Mouse (Mus musculus) heart, adult 9 months (tissue): ENCODE results near the gene Traf3ip1.
A peak's percentile ranks its signal among the peaks of the same experiment; 100 is the strongest.

Source experiments
- DNase-seq, 2 experiments: peaks; one replicate each; pipeline ENCODE4 v3.0.0; 2022; ENCODE audit warnings: low spot score in 2 of 2

The Traf3ip1 gene

DNA sequence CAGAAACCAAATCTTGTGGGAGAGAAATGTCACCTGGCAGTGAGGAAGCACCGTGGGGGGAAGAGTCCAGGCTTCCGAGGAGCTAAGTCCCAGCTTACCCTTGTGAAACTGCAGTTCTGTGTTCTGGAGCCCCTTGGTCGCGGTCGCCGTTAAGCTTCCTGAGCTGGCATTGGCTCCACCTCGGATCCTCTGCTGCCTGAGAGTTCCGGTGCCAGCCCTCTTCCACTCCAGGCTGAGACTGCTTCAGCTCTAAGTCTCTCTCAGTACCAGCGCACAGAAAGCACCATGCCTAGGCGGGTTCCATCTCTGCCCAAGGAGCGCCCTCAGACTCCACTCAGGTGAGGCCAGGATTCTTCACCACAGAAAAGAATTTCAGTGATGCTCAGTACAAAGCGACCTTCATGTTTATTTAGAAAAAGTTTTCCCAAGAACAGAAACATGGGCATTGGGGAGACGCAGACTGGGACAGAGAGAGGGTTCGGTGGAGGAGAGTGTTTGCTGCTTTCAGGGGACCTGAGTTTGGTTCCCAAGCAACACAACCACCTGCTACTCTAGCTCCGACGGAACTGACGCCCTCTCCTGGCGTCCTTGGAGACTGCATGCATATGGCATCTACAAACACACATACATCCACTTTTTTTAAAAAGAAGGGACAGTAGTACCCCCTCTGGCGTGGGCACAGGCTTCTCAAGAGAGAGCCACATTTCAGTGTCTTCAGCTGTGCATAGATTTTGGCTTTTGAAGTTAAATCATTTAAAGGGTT is 39.7 kb downstream of the Traf3ip1 start:
- DNase-seq, result no peak

DNA sequence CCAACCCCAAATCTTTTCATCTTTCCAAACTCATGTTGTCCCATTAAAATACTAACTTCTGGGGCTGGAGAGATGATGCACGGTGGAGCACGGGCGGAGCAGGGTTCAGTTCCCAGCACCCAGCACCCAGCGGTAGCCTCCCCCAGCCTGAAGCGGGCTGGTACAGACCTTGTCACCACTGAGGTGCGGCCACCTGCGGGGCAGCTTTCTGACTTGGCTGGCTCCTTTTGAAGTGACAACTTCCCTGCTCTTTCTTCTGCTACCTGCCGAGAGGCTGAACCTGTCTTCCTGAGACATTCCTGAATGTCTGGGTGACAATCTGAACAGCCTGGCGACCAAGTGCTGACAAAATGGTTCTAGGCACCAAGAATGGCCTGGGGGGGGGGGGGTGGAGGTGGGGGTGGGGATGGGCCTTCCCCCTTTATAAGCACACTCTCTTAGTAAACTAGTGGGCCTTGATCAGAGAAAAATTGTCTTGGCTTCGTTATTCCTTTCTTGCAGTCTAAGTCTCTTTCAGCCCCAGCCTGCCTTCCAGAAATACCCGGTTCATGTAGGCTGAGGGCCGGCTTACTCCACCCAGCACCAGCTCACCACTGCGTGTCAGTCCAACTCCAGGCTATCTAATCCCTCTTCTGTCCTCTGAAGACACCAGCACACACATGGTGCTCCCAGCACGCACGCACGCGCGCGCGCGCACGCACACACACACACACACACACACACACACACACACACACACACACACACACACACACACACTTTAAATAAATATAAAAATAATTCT is 43.5 kb downstream of the Traf3ip1 start:
- DNase-seq, result no peak

DNA sequence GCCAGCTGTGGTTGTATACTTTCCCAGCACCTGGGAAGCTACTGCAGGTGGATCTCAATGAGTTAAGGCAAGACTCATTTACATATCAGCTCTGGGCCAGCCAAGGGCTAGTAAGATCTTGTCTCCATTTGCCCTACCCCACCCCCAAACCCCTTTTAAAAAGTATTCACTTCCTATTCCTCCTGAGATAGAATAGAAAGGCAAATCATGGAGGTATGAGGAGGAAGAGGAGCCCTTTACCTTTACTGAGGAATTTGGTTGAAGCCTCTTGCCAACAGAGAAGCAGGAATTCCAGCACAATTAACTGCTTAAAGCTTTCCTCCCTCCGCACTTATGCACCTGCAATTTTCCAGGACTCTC is 44.1 kb downstream of the Traf3ip1 start:
- no peak for DNase-seq

DNA sequence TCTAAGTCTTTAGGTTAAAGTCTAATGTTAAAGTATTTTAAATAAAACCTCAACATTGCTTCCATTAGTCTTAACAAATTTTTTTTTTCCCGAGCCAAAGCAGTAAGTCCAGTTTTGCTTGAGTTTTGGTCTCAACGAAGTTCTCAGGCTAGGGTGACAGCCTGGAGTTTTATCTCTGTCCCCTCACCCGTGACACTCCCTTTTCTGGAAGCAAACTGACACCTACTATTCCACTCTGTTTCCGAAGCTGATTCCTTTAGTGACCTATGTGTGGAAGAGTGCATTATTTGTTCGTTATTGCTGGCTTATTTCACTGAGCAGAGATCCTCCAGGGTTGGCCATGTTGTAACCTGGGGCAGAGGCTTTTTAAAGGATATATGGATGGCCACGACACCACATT is 44.8 kb downstream of the Traf3ip1 start:
- no peak for DNase-seq

DNA sequence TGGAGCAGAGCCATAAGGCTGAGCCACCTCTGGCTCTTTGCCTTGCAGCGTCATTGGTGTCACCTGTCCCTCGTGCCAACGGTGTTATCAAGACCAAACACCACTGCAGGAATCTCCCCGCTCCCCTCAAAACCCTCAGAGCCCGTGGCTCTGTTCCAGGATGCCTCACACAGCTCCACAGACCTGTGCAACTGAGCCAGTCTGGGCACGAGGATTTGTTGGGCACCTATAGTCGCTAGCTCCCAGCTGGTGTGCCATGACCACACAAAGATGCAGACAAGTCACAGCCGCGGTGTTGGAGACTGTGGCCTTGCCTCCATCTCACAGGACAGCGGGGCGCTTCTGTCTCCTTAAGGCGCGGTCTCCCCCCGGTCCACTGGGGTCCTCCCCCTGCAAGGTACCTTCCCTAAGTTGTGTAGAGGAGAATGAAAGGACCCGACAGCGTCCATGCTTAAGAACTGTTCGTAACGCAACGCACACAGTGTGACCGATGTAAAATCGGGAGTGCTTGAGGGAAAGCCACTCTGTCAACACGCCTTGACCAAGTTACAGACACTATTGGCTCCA is 45.3 kb downstream of the Traf3ip1 start:
- DNase-seq, result no peak

DNA sequence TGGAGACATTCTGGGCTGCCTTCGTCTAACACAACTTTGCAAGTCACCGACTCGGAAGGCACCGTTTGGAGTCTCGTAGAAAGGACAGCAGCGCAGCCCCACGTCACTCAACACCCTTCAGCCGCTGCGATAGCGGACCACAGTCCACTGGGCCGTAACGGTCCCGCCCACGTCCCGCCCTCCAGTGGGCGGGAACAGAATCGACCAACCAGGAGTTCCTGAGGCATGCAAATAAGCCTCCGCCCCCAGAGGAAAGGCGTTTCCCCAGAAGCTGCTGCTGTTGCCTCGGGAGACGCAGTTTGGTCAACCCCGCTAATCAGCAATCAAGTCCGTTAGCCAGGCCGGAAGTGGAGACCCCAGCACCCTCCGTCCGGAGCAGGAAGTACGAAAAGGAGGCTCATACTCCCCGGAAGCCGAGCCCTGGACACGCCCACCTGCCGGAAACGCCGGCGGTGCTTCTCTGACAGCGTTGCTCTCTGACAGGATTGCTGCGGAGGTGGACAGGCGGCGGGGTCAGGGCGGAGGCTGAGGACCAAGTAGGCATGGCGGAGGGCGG is 45.9 kb downstream of the Traf3ip1 start, which contains the start of gene Asb1:
TSS of gene Asb1 (plus strand) at position 274 of the 556 bp plus-strand sequence.
- peak; percentile 97 to 98 for DNase-seq

DNA sequence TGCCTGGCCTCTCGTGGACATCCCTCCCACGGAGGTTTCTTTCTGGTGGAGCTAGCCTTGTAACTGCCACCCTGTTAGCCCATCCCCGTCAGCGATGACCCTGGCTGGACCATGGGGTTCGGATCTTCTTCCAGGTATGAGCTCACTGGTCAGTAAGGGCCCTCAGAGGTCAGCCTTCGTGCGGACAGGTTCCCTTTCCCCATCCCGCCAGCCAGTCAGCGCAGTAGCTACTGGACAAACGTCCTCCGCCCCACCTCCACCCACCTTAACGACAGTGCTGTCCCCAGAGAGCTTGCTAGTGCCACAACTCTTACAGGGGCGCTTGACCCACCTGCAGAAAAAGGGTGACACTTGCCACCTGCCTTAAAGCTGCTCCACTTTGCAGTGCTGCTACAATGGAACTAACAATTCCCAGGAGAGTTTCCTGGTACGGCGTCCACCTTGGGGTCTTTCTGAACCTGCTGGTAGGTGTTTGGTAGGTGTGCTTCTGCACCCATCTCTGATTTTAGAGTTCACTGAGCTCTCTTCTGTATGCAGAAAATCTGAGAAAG is 46.7 kb downstream of the Traf3ip1 start:
- peak in 1 of 2 experiments; percentile 16 for DNase-seq

DNA sequence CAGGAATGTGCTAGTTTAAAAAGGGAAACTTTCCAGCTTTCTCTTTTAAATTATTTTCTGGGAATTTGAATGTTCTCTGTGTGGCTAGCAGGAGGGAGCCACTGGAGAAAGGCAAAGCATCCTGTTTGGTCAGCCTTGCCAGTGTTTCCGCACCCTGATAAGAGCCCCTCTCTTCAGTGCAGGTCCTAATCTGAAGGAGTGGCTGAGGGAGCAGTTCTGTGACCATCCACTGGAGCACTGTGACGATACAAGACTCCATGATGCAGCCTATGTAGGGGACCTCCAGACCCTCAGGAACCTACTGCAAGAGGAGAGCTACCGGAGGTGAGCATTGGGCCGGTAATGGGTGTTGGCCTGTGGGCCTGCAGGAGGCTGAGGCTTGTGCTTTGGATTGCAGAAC is 49.5 kb downstream of the Traf3ip1 start:
- DNase-seq, result no peak

DNA sequence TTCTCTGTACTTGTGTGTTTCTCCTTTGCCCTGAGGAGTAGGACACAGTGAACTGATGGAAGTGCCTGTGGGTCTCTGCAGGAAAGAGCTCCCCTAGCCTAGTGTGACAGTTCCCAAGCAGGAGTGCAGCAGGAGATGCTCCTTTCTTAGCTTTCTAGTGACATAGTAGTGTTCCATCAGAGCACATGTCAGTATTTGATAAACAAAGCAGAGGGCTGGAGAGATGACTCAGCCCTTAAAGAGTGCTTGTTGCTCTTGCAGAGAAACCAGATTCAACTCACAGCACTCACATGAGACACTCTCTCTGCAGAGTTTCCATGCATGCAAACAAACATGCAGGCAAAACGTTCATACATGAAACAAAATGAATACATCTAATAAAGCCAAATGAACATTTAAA is 50.8 kb downstream of the Traf3ip1 start:
- no peak for DNase-seq

DNA sequence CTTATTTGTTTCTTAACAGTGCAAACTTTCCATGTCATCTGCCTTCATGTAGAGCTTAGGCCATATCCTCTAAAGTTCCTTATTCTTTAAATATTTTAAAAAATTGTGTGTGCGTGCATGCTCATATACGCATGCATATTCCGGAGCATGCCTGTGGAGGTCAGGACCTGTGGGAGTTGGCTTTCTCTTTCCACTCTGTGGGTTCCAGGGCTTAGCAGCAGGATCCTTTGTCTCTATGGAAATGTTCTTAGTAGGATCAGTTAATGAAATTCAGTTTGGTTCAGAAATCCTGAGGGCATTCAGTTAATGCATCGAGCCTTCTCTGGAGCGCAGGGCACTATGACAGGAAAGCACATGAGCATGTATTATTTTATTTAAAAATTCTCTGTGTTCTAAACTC is 53.1 kb downstream of the Traf3ip1 start:
- no peak for DNase-seq

DNA sequence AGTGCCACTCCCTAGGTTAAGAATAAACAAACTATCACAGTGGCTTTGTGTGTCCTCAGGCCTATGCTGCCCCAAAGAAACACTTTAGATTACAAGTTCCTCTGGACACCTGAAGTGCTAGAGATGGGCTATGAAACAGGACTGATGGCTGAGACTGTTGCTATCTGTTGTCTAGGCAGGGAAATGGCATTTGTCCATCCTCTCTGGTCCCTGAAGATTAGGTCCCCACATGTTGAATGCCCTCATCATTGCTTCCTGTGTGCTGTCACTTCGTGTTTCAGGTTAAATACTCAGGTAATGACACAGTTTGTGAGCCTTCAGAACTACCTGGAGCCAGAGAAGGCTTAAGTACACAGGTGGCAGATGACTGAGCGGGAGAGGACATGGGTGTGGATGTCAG is 54.6 kb downstream of the Traf3ip1 start:
- DNase-seq, result no peak

DNA sequence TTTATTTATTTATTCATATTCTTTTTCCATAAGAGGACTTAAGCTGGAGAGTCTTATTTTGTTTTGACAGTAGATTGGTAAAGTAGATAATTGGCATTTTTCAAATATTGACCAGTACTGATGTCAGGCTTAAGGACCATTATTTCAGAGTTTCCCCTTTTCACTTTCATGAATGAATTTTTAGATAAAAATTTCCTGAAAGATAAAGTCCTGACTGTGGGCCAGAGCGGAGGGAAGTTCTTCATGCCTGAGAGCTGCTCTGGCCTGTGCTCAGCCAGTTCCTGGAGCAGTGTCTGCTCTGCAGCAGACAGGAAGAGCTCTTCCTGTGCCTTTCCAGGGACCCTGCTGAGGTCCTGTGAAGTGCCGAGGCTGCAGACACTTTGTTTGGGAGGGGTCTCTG is 62.7 kb downstream of the Traf3ip1 start:
- DNase-seq, result no peak

DNA sequence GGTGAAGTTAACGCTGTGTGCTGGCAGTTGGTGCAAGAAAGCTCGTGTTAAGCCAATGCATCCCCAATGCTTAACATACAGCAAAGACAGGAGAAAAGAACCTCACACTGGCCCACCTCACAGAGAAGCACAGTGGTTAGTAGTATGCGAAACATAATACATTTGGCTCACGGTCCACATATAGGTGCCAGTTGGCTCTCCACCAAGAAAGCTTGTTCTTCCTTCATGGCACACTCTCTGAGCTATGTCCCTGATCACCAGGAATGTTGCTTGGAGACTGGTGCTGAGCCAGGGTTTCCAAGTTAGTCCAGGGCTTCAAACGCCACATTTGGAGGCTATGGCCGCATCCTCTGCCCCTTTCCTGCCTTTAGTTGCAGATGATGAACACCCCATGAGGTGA is 66.8 kb downstream of the Traf3ip1 start:
- DNase-seq, result no peak

DNA sequence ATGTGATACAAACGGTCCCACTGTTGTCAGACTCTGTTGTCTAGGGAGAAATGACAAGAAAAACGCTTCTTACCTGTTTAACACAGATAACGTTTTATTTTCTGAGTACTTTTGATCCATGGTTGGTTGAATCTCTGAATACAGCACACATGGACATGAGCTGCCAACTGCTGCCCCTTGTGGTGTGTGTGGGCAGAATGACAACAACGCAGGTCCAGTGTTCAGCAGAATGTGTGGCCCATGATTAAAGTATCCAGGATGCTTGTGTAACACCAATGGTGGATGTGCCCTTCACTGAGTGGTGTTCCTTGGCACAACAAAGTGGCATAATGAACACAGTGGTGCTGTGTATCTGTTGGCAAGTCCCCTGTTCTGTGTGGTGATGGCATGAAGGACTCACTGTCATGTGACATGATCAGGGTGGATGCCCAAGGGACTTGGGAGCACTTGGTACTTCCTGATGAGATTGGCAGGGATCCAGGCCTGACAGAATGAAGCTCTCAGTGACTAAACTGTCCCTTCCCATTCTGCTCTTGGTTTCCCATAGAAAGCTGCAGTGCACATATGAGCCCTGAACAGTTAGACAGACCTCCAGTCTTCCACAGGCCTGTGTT is 68.6 kb downstream of the Traf3ip1 start:
- no peak for DNase-seq

DNA sequence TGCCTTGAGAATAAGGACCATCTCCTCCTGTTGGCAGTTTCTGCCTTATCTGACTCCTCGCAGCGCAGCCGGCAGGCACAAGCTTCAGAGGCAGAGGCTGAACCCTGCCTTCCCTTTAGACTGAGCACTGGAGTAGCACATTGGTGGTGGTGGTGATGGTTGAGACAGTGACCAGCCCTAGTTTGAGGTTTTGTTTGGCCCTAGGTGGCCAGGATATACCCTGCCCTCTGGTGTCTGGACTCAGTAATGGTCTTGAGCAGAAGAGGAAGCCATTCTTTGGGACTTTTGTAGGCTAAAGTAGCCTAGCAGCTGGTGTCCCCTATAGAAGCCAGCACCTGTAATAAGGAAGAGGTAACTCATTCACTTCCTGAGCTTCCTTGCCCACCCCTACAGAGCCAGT is 69.6 kb downstream of the Traf3ip1 start:
- DNase-seq, result no peak

DNA sequence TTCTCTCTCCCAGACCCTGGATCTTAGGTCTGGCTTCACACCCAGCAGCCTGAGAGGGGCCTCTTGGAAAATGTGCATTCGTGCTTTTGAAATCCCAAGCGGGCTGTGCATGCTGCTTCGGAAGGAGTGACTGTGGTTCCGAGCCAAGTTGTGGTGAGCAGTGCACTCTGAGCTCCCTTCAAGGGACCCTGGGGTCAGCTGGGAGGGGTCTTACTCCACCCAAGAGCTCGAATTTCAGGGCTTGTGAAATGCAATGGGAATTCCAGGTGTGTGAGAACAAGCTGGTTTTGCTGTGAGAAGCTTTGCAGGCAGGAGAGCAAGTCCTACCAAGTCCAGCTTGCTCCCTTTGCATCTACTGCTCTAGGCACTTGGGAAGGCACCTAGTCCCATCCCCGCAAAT is 70.2 kb downstream of the Traf3ip1 start:
- DNase-seq, result no peak

DNA sequence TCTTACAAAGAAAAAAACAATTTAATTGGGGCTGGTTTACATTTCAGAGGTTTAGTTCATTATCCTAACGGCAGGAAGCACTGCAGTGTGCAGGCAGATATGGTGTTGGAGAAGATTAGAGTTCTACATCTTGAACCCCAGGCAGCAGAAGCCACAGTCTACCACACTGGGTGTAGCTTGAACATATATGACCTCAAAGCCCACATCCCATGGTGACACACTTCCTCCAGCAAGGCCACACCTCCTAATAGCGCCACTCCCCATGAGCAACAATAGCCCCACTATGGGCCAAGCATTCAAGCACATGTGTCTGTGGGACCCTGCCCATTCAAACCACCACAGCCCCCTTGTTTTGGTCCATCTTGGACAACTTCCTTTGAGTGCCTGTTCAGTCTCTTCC is 72.8 kb downstream of the Traf3ip1 start:
- DNase-seq, result no peak

DNA sequence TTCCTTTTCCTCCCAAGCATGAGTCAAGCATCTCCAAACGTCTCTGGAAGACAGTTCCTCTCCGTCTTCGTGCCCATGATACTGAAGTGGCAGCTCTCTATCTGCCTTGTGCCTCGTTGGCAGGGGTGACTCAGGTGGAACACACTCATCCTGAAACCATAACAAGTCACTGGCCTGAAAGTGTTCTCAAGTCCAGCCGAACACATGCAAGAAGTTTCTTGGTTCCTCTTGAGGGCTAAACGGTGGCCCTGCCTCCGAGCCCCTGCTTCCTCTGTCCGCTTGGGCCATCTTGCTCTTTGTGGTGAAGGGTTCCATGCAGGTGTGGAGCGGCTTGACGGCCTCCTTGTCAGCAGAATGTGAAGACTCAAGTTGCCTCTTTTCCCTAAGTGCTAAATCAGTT is 78.0 kb downstream of the Traf3ip1 start:
- no peak for DNase-seq

DNA sequence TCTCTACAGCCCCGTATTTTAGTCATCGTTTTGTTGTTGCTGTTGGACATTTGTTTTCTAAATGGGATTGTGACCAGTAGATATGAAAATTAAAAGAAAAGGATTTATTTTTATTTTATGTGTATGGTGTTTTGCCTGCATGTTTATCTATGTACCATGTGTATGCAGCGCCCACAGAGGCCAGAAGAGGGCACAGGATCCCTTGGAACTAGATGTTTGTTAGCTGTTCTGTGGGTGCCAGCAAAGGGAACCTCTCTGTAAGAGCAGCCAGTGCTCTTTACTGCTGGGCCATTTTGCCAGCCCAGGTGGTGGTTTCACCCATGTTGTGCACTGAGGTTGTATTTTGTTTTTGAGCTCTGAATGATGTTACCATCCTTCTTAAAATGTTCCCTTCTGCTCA is 79.8 kb downstream of the Traf3ip1 start:
- DNase-seq, result peak in 1 of 2 experiments; percentile 16

DNA sequence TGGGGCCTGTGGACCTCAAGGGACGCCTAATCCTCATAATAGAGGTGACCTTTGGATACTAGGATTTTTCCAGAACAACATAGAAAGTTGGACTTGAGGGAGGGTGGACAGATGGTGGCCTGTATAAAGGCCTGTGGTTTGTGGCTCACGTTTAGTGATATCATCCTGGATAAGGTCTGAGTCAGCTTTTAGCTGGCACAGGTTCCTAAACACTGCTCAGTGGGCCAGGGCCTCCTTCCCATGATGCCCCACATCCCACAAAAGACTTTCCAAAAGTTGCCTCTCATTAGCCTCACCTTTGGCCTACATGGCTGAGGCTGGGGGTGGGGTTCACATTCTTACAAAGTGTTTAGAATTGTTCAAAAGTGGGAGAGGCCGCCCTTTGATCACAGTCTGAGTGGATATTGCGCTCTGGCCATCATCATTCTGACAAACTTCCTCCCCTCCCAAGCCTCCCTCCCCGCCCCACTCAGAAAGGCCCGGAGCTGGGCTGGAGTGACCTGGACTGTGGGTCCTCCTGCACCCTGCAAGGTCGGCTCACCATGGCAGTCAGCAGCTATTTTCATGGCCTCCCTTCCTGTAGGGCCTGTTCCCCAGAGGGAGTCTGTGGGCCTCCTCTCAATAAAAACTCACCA is 83.6 kb downstream of the Traf3ip1 start:
- no peak for DNase-seq
